Mouse (Mus musculus): ENCODE results near the gene Tcte2. TPM values are rescaled to one million over a fixed set of nuclear protein-coding genes. Genes with fewer than 3 reads are reported as not detected.

Tcte2 gene
- polyA plus RNA-seq, 1 experiment from 2014 or later, result 6.3 TPM

- Histone ChIP-seq H3K9ac (no peak overlapping the region), H3K4me1 (peaks cover 15% of the 10 kb centered on the region), H3K4me3 (replicated peaks) (no peak overlapping the region), H3K27me3 (no peaks in the 10 kb centered on the region), H3K36me3 (no peaks in the 10 kb centered on the region), H3K4me2 (replicated peaks) (no peak overlapping the region), H3K27ac (replicated peaks) (peak overlapping the region; percentile 75), H3K9me3 (replicated peaks) (no peaks in the 10 kb centered on the region)
- no peak for ATAC-seq (ENCODE audit: insufficient number of reproducible peaks, low FRiP score, low TSS enrichment, low read depth)
- 65% methylated on average over 7 of the region's 7 CpGs for WGBS
Observed at GRCm38 (mm10) chr17:13699716-13700115, 61.9 kb downstream of the Tcte2 start.

GRCm38 (mm10) chr17:13698194-13698593 is 63.4 kb downstream of the Tcte2 start:
- WGBS, result 89% methylated on average over 4 of the region's 4 CpGs
- Histone ChIP-seq H3K36me3 (no peaks in the 10 kb centered on the region), H3K4me2 (replicated peaks) (no peak overlapping the region), H3K4me3 (replicated peaks) (no peak overlapping the region), H3K9me3 (replicated peaks) (no peaks in the 10 kb centered on the region), H3K27ac (replicated peaks) (no peak overlapping the region), H3K27me3 (no peaks in the 10 kb centered on the region), H3K4me1 (peaks cover 15% of the 10 kb centered on the region), H3K9ac (no peak overlapping the region)
- no peak for ATAC-seq (ENCODE audit: insufficient number of reproducible peaks, low FRiP score, low TSS enrichment, low read depth)

- no peak overlapping the region for H3K4me3 ChIP-seq (replicated peaks)
- H3K4me2 ChIP-seq (replicated peaks), result no peak overlapping the region
- no peak overlapping the region for H3K27ac ChIP-seq (replicated peaks)
- peaks cover 15% of the 10 kb centered on the region for H3K4me1 ChIP-seq
- no peaks in the 10 kb centered on the region for H3K9me3 ChIP-seq (replicated peaks)
- H3K9ac ChIP-seq, result no peak overlapping the region
- no peaks in the 10 kb centered on the region for H3K36me3 ChIP-seq
- 74% methylated on average over 2 of the region's 2 CpGs for WGBS
- ATAC-seq (ENCODE audit: insufficient number of reproducible peaks, low FRiP score, low TSS enrichment, low read depth), result no peak
- no peaks in the 10 kb centered on the region for H3K27me3 ChIP-seq
Observed at GRCm38 (mm10) chr17:13697646-13698045, 64.0 kb downstream of the Tcte2 start.

GRCm38 (mm10) chr17:13695881-13696280 is 65.7 kb downstream of the Tcte2 start:
- no peak overlapping the region for H3K27ac ChIP-seq (replicated peaks)
- H3K36me3 ChIP-seq, result no peaks in the 10 kb centered on the region
- no peaks in the 10 kb centered on the region for H3K9me3 ChIP-seq (replicated peaks)
- H3K4me3 ChIP-seq (replicated peaks), result no peak overlapping the region
- H3K4me2 ChIP-seq (replicated peaks), result no peak overlapping the region
- no peak overlapping the region for H3K9ac ChIP-seq
- H3K27me3 ChIP-seq, result no peaks in the 10 kb centered on the region
- WGBS, result 66% methylated on average over 5 of the region's 5 CpGs
- no peak for ATAC-seq (ENCODE audit: insufficient number of reproducible peaks, low FRiP score, low TSS enrichment, low read depth)
- peaks cover 14% of the 10 kb centered on the region for H3K4me1 ChIP-seq

GRCm38 (mm10) chr17:13695211-13695610 is 66.4 kb downstream of the Tcte2 start:
- H3K4me1 ChIP-seq, result peaks cover 8% of the 10 kb centered on the region
- 88% methylated on average over 2 of the region's 2 CpGs for WGBS
- no peaks in the 10 kb centered on the region for H3K27me3 ChIP-seq
- no peak overlapping the region for H3K4me2 ChIP-seq (replicated peaks)
- no peak overlapping the region for H3K27ac ChIP-seq (replicated peaks)
- H3K9ac ChIP-seq, result no peak overlapping the region
- no peaks in the 10 kb centered on the region for H3K36me3 ChIP-seq
- ATAC-seq (ENCODE audit: insufficient number of reproducible peaks, low FRiP score, low TSS enrichment, low read depth), result no peak
- no peaks in the 10 kb centered on the region for H3K9me3 ChIP-seq (replicated peaks)
- H3K4me3 ChIP-seq (replicated peaks), result no peak overlapping the region

GRCm38 (mm10) chr17:13694181-13694580 is 67.4 kb downstream of the Tcte2 start:
- no peaks in the 10 kb centered on the region for H3K36me3 ChIP-seq
- H3K4me2 ChIP-seq (replicated peaks), result no peak overlapping the region
- H3K9me3 ChIP-seq (replicated peaks), result no peaks in the 10 kb centered on the region
- 74% methylated on average over 1 of the region's 1 CpGs for WGBS
- no peak overlapping the region for H3K27ac ChIP-seq (replicated peaks)
- ATAC-seq (ENCODE audit: insufficient number of reproducible peaks, low FRiP score, low TSS enrichment, low read depth), result no peak
- no peaks in the 10 kb centered on the region for H3K4me1 ChIP-seq
- no peak overlapping the region for H3K4me3 ChIP-seq (replicated peaks)
- no peaks in the 10 kb centered on the region for H3K27me3 ChIP-seq
- H3K9ac ChIP-seq, result no peak overlapping the region

- no peaks in the 10 kb centered on the region for H3K9me3 ChIP-seq (replicated peaks)
- no peaks in the 10 kb centered on the region for H3K36me3 ChIP-seq
- no peak for ATAC-seq (ENCODE audit: insufficient number of reproducible peaks, low FRiP score, low TSS enrichment, low read depth)
- no peak overlapping the region for H3K4me3 ChIP-seq (replicated peaks)
- H3K4me1 ChIP-seq, result peaks cover 10% of the 10 kb centered on the region
- 61% methylated on average over 1 of the region's 1 CpGs for WGBS
- no peak overlapping the region for H3K4me2 ChIP-seq (replicated peaks)
- no peaks in the 10 kb centered on the region for H3K27me3 ChIP-seq
- no peak overlapping the region for H3K27ac ChIP-seq (replicated peaks)
- no peak overlapping the region for H3K9ac ChIP-seq
Observed at GRCm38 (mm10) chr17:13687656-13688055, 74.0 kb downstream of the Tcte2 start.

GRCm38 (mm10) chr17:13687086-13687485 is 74.5 kb downstream of the Tcte2 start:
- Histone ChIP-seq H3K27ac (replicated peaks) (no peak overlapping the region), H3K4me1 (peaks cover 16% of the 10 kb centered on the region), H3K27me3 (no peaks in the 10 kb centered on the region), H3K9me3 (replicated peaks) (no peaks in the 10 kb centered on the region), H3K9ac (no peak overlapping the region), H3K4me3 (replicated peaks) (no peak overlapping the region), H3K36me3 (no peaks in the 10 kb centered on the region), H3K4me2 (replicated peaks) (no peak overlapping the region)
- ATAC-seq (ENCODE audit: insufficient number of reproducible peaks, low FRiP score, low TSS enrichment, low read depth), result no peak
- 76% methylated on average over 4 of the region's 4 CpGs for WGBS

- 65% methylated on average over 3 of the region's 3 CpGs for WGBS
Observed at GRCm38 (mm10) chr17:13685621-13686020, 76.0 kb downstream of the Tcte2 start.

GRCm38 (mm10) chr17:13684256-13684655 is 77.4 kb downstream of the Tcte2 start:
- Histone ChIP-seq H3K36me3 (no peaks in the 10 kb centered on the region), H3K27ac (replicated peaks) (peak overlapping the region; percentile 87; the same call in 1 of the 2 replicates), H3K4me1 (peaks cover 16% of the 10 kb centered on the region), H3K9ac (no peak overlapping the region), H3K27me3 (no peaks in the 10 kb centered on the region), H3K9me3 (replicated peaks) (no peaks in the 10 kb centered on the region), H3K4me3 (replicated peaks) (no peak overlapping the region), H3K4me2 (replicated peaks) (peak overlapping the region; percentile 39; the same call in 1 of the 2 replicates)
- 59% methylated on average over 7 of the region's 7 CpGs for WGBS
- ATAC-seq (ENCODE audit: insufficient number of reproducible peaks, low FRiP score, low TSS enrichment, low read depth), result no peak

More at GRCm38 (mm10) chr17:13685621-13686020, 76.0 kb downstream of the Tcte2 start:
- no peak overlapping the region for H3K4me3 ChIP-seq (replicated peaks)
- ATAC-seq (ENCODE audit: insufficient number of reproducible peaks, low FRiP score, low TSS enrichment, low read depth), result no peak
- H3K4me1 ChIP-seq, result peaks cover 16% of the 10 kb centered on the region
- no peaks in the 10 kb centered on the region for H3K27me3 ChIP-seq
- H3K36me3 ChIP-seq, result no peaks in the 10 kb centered on the region
- H3K9ac ChIP-seq, result no peak overlapping the region
- no peaks in the 10 kb centered on the region for H3K9me3 ChIP-seq (replicated peaks)
- no peak overlapping the region for H3K27ac ChIP-seq (replicated peaks)
- H3K4me2 ChIP-seq (replicated peaks), result no peak overlapping the region

- Histone ChIP-seq H3K36me3 (no peaks in the 10 kb centered on the region), H3K4me3 (replicated peaks) (peak overlapping the region; percentile 28), H3K9ac (no peak overlapping the region), H3K4me1 (peaks cover 16% of the 10 kb centered on the region), H3K4me2 (replicated peaks) (peak overlapping the region; percentile 39), H3K27me3 (no peaks in the 10 kb centered on the region), H3K9me3 (replicated peaks) (no peaks in the 10 kb centered on the region), H3K27ac (replicated peaks) (peak overlapping the region; percentile 87)
- WGBS, result 26% methylated on average over 15 of the region's 15 CpGs
- peak; percentile 75 for ATAC-seq (ENCODE audit: insufficient number of reproducible peaks, low FRiP score, low TSS enrichment, low read depth)
Observed at GRCm38 (mm10) chr17:13683411-13684174, 78.0 kb downstream of the Tcte2 start.

- Histone ChIP-seq H3K9ac (no peak overlapping the region), H3K4me2 (replicated peaks) (peak overlapping the region; percentile 39), H3K36me3 (no peaks in the 10 kb centered on the region), H3K27me3 (no peaks in the 10 kb centered on the region), H3K4me1 (peaks cover 16% of the 10 kb centered on the region), H3K27ac (replicated peaks) (peak overlapping the region; percentile 87), H3K9me3 (replicated peaks) (no peaks in the 10 kb centered on the region), H3K4me3 (replicated peaks) (peak overlapping the region; percentile 28)
- WGBS, result 35% methylated on average over 4 of the region's 4 CpGs
- ATAC-seq (ENCODE audit: insufficient number of reproducible peaks, low FRiP score, low TSS enrichment, low read depth), result no peak
Observed at GRCm38 (mm10) chr17:13683027-13683410, 78.6 kb downstream of the Tcte2 start.

All from embryonic facial prominence, embryonic 15.5 days (tissue).